Mouse (Mus musculus) embryo, embryonic 10.5 days (tissue): ENCODE measurements around the gene Gsto1.
A peak's percentile ranks its signal among the peaks of the same experiment; 100 is the strongest.
"Not testable (repeated sequence)": the region's sequence is repeated elsewhere in the genome, so short reads cannot be mapped to it uniquely, and the experiment has no call there.

ENCODE experiments used
- DNase-seq: peaks from one replicate; pipeline ENCODE4 v3.0.0-alpha.2; 2015; ENCODE audit warnings: low spot score

The Gsto1 gene

DNA sequence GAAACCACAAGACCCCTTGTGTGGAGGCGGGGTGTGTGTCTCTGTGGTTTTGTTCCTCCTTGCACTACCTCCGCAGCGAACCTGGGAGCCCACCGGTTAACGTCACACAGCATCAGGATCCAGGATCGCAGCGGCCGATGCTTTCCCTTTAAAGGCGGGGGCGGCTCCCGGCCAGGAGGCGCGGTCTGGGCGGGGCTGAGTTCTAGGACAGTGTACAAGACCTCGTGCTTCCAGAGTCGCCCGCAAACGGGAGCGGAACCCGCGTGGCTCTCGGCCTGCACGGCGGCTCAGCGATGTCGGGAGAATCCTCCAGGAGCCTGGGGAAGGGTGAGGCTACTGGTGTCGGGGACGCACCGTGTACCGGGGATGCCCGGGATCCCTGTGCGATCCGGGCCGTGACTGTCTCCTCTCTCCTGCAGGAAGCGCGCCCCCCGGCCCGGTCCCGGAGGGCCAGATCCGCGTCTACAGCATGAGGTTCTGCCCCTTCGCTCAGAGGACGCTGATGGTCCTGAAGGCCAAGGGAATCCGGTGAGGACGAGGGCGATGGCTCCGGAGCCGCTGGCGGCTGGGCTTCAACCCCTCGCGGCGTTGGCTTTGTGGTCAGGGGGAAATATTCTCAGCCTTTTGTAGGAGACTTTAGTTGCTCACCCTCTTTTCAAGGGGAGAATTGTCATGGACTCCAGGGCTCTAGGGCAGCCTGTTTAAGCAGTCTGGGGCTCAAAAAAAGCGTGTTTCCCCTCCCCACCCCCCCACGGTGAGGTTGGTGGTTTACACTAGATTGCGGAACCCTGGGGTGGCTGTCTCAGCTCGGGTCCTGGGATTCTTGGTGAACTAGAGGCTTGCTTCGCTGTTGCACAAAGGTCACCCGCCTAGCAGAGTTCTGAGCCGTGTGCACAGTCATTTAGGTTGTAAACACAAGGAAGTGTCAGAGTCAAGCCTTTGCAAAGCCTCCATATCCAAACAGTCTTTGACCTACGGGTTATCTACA is at the start of gene Gsto1:
TSS of gene Gsto1 (plus strand) at position 175 of the 988 bp plus-strand sequence.
- DNase-seq: peak; percentile 94

GRCm38 (mm10) chr19:47812091-47812490 is 42.7 kb upstream of the Gsto1 start:
- DNase-seq: no peak

DNA sequence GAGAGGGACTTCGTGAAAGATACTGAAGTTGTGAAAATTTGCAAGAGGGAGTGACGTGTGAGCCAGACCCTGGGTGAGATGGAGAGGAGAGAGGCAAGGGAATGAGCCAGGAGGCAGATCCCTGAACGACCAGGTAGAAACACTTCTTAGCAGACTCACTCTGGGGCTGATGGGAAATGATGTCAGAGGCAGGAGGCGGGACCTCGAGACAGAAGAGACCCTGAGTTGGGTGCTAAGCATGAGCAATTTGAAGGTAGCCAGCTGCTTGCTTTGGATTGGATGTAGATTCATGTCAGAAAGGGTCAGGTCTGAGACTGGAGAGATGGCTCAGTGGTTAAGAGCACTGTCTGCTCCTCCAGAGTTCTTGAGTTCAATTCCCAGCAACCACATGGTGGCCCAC is 40.0 kb upstream of the Gsto1 start:
- no peak for DNase-seq

- DNase-seq: no peak
These were observed 37.1 kb upstream of the Gsto1 start for GRCm38 (mm10) chr19:47817692-47818091.

DNA sequence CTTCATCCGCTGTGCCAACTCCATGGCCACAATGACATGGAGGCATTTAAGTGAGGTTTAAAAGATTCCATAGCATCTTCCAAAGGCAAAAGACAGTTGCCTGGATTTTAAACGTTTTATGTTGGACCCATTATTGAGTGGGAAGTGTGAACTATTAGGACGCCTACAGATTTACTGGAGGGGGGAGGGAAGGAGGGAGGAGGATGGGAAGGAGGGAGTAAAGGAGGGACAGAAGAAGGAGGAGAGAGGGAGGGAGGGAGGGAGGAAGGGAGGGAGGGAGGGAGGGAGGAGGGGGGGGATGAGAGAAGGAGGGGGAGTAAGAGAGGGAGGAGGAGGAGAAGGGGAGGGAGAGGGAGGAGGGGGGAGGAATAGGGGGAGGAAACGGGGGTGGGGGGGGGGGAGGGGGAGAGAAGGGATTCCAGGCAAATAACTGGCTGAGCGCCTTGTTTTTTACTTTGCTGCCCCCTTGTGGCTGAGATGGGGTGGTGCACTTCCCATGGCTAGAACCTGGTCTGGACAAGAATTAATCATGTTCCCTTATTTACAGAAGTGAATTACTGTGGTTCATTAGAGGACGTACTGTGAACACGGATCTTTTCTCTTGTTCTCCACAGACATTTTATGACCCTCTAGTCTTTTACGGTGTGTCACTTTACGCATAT is 33.8 kb upstream of the Gsto1 start:
- peak; percentile 89 for DNase-seq

DNA sequence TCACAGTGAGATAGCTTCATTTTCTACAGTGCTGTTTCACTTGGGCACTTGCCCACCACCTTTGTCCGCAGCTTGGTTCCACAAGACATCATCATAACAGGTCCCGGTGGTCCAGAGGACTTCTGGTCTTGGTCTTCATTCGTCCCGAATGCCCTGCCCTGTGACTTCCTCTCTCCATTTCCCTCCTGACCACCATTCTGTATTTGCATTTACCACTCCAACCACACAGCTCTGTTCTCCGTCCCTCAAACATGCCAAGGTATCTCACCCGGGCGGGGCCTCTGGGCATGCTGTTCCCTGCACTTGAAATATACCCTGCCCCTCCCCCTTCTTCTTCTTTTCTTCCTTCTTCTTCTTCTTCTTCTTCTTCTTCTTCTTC is 33.3 kb upstream of the Gsto1 start:
- no peak for DNase-seq

- DNase-seq: no peak
These were observed 32.5 kb upstream of the Gsto1 start for GRCm38 (mm10) chr19:47822143-47822796.

- DNase-seq: no peak
These were observed 30.7 kb upstream of the Gsto1 start for GRCm38 (mm10) chr19:47824026-47824425.

DNA sequence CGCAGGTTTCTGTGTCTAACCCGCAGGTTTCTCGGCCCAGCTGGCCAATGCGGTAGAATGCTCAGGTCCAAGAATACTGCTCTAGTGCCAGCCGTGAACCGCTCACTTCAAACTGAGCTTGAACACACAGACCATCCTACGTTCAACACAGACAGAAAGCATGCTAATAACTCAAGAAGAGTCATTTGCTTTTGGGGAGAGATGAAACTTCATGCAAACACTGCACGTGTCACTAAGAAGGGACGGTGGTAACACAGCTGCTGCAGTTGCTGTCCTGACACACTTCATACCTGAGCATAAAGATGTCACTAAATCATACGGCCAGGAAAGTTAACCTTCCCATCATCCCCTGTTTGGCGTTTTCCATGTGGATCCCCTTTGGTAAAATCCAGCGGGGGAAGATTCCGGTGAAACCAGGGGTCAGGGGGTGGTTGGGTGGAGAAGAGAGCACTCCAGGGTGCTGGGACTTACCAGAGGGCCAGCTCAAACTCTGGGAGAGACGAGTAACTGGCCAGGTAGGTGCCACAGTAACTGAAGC is 24.8 kb upstream of the Gsto1 start:
- DNase-seq: no peak

GRCm38 (mm10) chr19:47831111-47831510 is 23.7 kb upstream of the Gsto1 start:
- DNase-seq: no peak

- DNase-seq: no peak
These were observed 22.5 kb upstream of the Gsto1 start for GRCm38 (mm10) chr19:47832316-47832715.

DNA sequence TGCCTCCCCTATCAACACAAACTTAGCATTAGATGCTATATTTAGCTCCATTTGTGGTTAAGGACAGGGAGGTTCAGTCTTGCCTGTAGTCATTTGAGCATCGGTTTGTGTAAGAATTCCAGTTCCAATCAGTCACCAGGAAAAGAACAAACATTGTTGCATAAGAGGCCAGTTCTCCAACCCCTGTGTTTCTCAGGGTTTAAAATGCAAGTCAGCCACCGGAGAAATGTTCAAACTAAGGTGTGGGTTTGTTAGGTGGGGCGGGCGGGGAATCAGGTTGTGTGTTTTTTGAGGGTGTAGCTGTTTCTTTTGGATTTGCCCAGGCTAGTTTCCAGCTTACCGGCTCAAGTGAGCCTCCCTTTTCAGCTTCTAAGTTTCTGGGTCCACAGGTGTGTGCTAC is 20.2 kb upstream of the Gsto1 start:
- no peak for DNase-seq

GRCm38 (mm10) chr19:47835776-47836175 is 19.0 kb upstream of the Gsto1 start:
- no peak for DNase-seq

GRCm38 (mm10) chr19:47836701-47837526 is 17.9 kb upstream of the Gsto1 start:
- peak; percentile 89 for DNase-seq

DNA sequence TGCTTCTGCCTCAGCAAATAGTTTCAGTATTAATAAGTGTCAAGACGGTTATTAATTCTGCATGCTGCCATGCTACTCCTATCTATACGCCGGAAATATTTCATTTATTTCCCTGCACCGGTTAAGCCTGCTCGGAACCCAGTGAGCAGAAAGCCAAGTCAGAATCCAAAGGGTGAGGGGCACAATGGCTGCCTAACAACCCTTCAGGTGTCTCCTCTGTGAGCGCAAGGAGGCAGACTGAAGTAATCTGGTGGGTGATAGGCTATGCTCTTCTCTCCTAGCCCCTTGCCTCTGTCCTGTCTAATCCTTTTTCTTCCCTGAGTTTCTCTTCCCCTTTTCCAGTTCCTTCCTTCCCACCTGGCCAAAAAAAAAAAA is 17.3 kb upstream of the Gsto1 start:
- DNase-seq: no peak

GRCm38 (mm10) chr19:47841234-47841633 is 13.5 kb upstream of the Gsto1 start:
- not testable (repeated sequence) for DNase-seq

GRCm38 (mm10) chr19:47849735-47850134 is 5.0 kb upstream of the Gsto1 start:
- no peak for DNase-seq

DNA sequence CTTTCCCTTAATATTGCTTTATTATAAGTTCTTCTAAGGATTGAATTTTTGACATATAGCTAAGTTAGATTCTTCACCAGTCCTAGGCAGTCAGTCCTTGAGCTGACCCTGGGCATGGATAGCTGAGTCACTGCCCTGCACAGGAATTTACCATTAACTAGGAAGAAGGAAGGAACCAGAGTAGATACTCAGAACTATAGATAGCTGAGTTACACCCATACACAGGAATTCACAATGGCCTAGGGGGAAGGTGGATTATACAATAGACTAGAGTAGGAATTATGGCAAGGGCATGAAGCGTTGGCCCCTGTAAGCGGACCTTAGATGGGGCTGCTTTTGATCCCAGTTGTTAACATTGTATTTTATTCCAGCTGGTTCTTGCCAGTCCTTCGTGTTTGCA is 2.6 kb upstream of the Gsto1 start:
- not testable (repeated sequence) for DNase-seq

DNA sequence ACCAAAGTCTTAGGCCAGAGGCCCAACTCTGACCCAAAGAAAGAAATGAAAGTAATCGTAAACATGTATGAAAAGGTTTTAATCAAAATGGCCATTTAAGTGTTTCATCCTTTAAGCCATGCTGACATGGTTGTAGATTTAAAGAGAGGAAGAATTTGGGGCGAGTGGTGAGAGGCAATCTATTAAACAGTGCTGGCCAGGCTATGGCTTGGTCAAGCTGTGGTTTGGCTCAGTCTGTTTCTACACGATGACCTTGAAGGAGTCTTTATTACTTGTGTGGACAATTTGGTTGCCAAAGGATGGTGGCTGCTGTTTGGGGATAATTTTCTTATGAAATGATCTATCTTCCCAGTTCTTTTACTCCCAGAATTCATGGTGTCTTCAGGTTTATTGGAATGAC is 1.7 kb upstream of the Gsto1 start:
- DNase-seq: no peak

DNA sequence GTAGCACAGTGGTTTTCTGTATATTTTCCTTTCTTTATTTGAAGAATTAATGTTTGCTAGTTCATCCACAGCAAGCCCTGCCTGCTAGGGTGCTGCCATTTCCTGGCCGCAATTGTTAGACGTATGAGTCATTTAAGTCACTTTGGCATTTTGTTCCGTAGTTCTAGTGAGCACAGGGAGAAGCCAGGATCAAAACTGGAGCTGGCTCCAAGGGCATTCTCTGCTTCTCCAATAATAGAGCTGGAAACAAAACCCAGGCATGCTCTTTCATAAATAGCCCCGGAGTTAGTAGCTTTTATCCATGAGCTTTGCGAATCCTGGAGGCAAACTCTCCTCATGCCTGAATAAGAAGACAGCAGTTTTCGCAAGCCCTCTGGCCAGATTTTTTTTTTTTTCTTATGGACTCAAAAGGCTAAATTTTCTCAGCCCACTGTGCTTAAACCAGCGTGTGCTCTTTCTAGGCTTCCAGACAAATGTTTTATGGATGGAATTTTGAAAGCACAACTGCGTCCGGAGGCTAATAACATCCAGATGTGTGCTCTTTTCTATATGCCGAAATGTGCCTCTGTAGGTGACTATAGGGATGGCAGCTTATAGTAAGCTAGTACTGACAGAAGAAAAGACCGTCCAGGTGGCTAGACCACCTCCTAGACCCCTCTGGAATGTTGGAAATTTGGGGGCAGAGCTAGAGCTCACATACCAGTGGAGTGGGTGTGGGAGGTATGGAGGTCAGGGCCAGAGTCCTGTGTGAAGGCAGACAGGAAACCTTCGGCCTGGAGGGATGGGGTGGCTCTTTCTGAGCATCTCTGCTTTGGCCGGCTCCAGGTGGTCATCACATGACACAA is 597 bp upstream of the Gsto1 start:
- peak; percentile 82 for DNase-seq
